Mouse (Mus musculus): ENCODE measurements around the gene Tnnc1.
A peak's percentile ranks its signal among the peaks of the same experiment; 100 is the strongest.

Gene Tnnc1

GRCm38 (mm10) chr14:31182786-31183290 lies 25.3 kb upstream of the Tnnc1 start:
- ATAC-seq (ENCODE audit: insufficient number of reproducible peaks, low FRiP score, low TSS enrichment): no peak

- ATAC-seq (ENCODE audit: insufficient number of reproducible peaks, low FRiP score, low TSS enrichment): no peak
Observed at GRCm38 (mm10) chr14:31183541-31183940, 24.6 kb upstream of the Tnnc1 start.

GRCm38 (mm10) chr14:31184195-31184594 lies 23.9 kb upstream of the Tnnc1 start:
- ATAC-seq (ENCODE audit: insufficient number of reproducible peaks, low FRiP score, low TSS enrichment): no peak

GRCm38 (mm10) chr14:31186656-31187055 lies 21.5 kb upstream of the Tnnc1 start:
- no peak for ATAC-seq (ENCODE audit: insufficient number of reproducible peaks, low FRiP score, low TSS enrichment)

- ATAC-seq (ENCODE audit: insufficient number of reproducible peaks, low FRiP score, low TSS enrichment): no peak
Observed at GRCm38 (mm10) chr14:31188771-31189181, 19.3 kb upstream of the Tnnc1 start.

GRCm38 (mm10) chr14:31189348-31189747 lies 18.8 kb upstream of the Tnnc1 start:
- no peak for ATAC-seq (ENCODE audit: insufficient number of reproducible peaks, low FRiP score, low TSS enrichment)

- no peak for ATAC-seq (ENCODE audit: insufficient number of reproducible peaks, low FRiP score, low TSS enrichment)
Observed at GRCm38 (mm10) chr14:31191936-31192335, 16.2 kb upstream of the Tnnc1 start.

GRCm38 (mm10) chr14:31193791-31194190 lies 14.3 kb upstream of the Tnnc1 start:
- ATAC-seq (ENCODE audit: insufficient number of reproducible peaks, low FRiP score, low TSS enrichment): no peak

GRCm38 (mm10) chr14:31194441-31194840 lies 13.7 kb upstream of the Tnnc1 start:
- no peak for ATAC-seq (ENCODE audit: insufficient number of reproducible peaks, low FRiP score, low TSS enrichment)

- ATAC-seq (ENCODE audit: insufficient number of reproducible peaks, low FRiP score, low TSS enrichment): 0 out of 2 replicates have a peak, but pooled peaks have one; percentile 22
Observed at GRCm38 (mm10) chr14:31194891-31195513, 13.1 kb upstream of the Tnnc1 start.

GRCm38 (mm10) chr14:31195521-31195920 lies 12.6 kb upstream of the Tnnc1 start:
- ATAC-seq (ENCODE audit: insufficient number of reproducible peaks, low FRiP score, low TSS enrichment): no peak

- ATAC-seq (ENCODE audit: insufficient number of reproducible peaks, low FRiP score, low TSS enrichment): 0 out of 2 replicates have a peak, but pooled peaks have one; percentile 46
Observed at GRCm38 (mm10) chr14:31195968-31196367, 12.1 kb upstream of the Tnnc1 start.

GRCm38 (mm10) chr14:31197547-31198516 lies 10.3 kb upstream of the Tnnc1 start:
- no peak for ATAC-seq (ENCODE audit: insufficient number of reproducible peaks, low FRiP score, low TSS enrichment)

GRCm38 (mm10) chr14:31199599-31199998 lies 8.5 kb upstream of the Tnnc1 start:
- ATAC-seq (ENCODE audit: insufficient number of reproducible peaks, low FRiP score, low TSS enrichment): no peak

GRCm38 (mm10) chr14:31200038-31200437 lies 8.1 kb upstream of the Tnnc1 start:
- no peak for ATAC-seq (ENCODE audit: insufficient number of reproducible peaks, low FRiP score, low TSS enrichment)

GRCm38 (mm10) chr14:31204844-31205243 lies 3.3 kb upstream of the Tnnc1 start:
- no peak for ATAC-seq (ENCODE audit: insufficient number of reproducible peaks, low FRiP score, low TSS enrichment)

GRCm38 (mm10) chr14:31205244-31205561 lies 2.9 kb upstream of the Tnnc1 start:
- ATAC-seq (ENCODE audit: insufficient number of reproducible peaks, low FRiP score, low TSS enrichment): no peak

GRCm38 (mm10) chr14:31205562-31206467 lies 2.3 kb upstream of the Tnnc1 start:
- ATAC-seq (ENCODE audit: insufficient number of reproducible peaks, low FRiP score, low TSS enrichment): 0 out of 2 replicates have a peak, but pooled peaks have one; percentile 23

- ATAC-seq (ENCODE audit: insufficient number of reproducible peaks, low FRiP score, low TSS enrichment): peak; percentile 52; the same call in 1 of the 2 replicates
Observed at GRCm38 (mm10) chr14:31206472-31206981, 1.6 kb upstream of the Tnnc1 start.
